Comparison of ENCODE assay signal across 13 mouse cellular contexts in the genomic region with DNA sequence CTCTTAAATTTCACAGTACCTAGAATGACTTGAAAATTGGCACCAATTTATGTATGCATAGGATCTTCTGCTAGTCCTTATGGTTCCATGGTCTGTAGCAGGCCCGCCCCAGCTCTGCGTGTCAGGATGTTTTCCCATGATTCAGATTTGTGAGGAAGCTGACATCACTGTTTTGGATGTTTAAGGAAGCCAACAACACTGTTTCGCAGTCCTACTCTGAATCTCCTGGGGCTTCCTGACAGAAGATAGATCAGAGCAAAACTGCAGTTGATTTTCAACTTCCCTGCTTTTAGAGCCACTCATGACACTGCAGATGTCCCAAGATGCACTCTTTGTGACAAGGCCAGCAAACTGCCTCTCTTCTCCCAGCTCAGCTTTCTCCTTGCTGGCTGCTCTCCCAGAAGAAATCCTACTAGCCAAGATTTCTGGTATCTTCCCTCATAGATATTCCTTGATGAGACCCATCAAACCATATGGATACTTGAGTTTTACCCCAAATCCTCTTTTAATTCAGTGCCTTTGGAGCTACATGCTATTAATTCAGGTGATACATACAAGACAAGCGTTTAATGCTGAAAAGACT.
DNase-seq lines count a peak whose midpoint lies in the region; ATAC-seq and TF ChIP-seq lines count a peak whose summit lies in the region.
"Had no signal": no experiment of that assay in that cellular context is flagged by ENCODE, and none has a peak within 500 bp of the region (broad histone marks: within the 10 kb centered on the region; RNA-seq: fewer than 3 reads in every experiment).

No protein-coding gene starts in this region.

- no peaks in the 10 kb centered on the region for H3K9me3 ChIP-seq in heart, embryonic 12.5 days (replicated peaks)
- H3K9me3 ChIP-seq in forebrain, embryonic 16.5 days (ENCODE audit: control insufficient read depth, low read length) = no peaks in the 10 kb centered on the region
- H3K9me3 ChIP-seq: embryonic facial prominence, embryonic 12.5 days; limb, embryonic 12.5 days; lung, embryonic 15.5 days had no signal

- no peak overlapping the region for H3K9ac ChIP-seq in heart, adult 2 months (ENCODE audit: low read depth, low read length)
- H3K9ac ChIP-seq in heart, embryonic 12.5 days = no peak overlapping the region
- H3K9ac ChIP-seq in forebrain, embryonic 16.5 days (replicated peaks; ENCODE audit: low read depth, low read length) = no peak overlapping the region
- H3K9ac ChIP-seq: embryonic facial prominence, embryonic 12.5 days; limb, embryonic 12.5 days; lung, embryonic 15.5 days had no signal

- no peaks in the 10 kb centered on the region for H3K27me3 ChIP-seq in heart, adult 2 months (ENCODE audit: control insufficient read depth, insufficient read depth, low read length)
- no peaks in the 10 kb centered on the region for H3K27me3 ChIP-seq in heart, embryonic 12.5 days (replicated peaks)
- H3K27me3 ChIP-seq in forebrain, embryonic 16.5 days (replicated peaks; ENCODE audit: control insufficient read depth, insufficient read depth, low read length) = no peaks in the 10 kb centered on the region
- H3K27me3 ChIP-seq: embryonic facial prominence, embryonic 12.5 days; limb, embryonic 12.5 days; lung, embryonic 15.5 days had no signal

- no peak for TF ChIP-seq EP300 in heart, adult 2 months (IDR thresholded peaks at IDR 0.05; ENCODE audit: insufficient read depth, low read depth, low read length)

- H3K4me2 ChIP-seq in heart, embryonic 12.5 days = no peak overlapping the region
- H3K4me2 ChIP-seq in forebrain, embryonic 16.5 days (ENCODE audit: low read length) = no peak overlapping the region
- H3K4me2 ChIP-seq: embryonic facial prominence, embryonic 12.5 days; limb, embryonic 12.5 days; lung, embryonic 15.5 days had no signal

- no peak for TF ChIP-seq CTCF in heart, adult 2 months (IDR thresholded peaks at IDR 0.05)

- peaks cover 1% of the 10 kb centered on the region; the same call in 1 of the 2 replicates for H3K4me1 ChIP-seq in heart, adult 2 months (ENCODE audit: control insufficient read depth, insufficient read depth, low read length)
- H3K4me1 ChIP-seq in heart, embryonic 12.5 days (replicated peaks) = no peaks in the 10 kb centered on the region
- H3K4me1 ChIP-seq in forebrain, embryonic 16.5 days (replicated peaks; ENCODE audit: control insufficient read depth, insufficient read depth, low read length) = no peaks in the 10 kb centered on the region
- H3K4me1 ChIP-seq: embryonic facial prominence, embryonic 12.5 days; limb, embryonic 12.5 days; lung, embryonic 15.5 days had no signal

- 52% methylated on average over 4 of the region's 4 CpGs for WGBS in heart, adult 2 months
- WGBS in heart, embryonic 12.5 days = 66% methylated on average over 4 of the region's 4 CpGs
- WGBS in forebrain, embryonic 16.5 days = 75% methylated on average over 4 of the region's 4 CpGs

- 0 out of 2 replicates have a peak overlapping the region, but pooled peaks have one; percentile 15 for H3K27ac ChIP-seq in heart, adult 2 months
- no peak overlapping the region for H3K27ac ChIP-seq in heart, embryonic 12.5 days (ENCODE audit: poor library complexity, severe bottlenecking)
- no peak overlapping the region for H3K27ac ChIP-seq in forebrain, embryonic 16.5 days (ENCODE audit: low read length)
- H3K27ac ChIP-seq: embryonic facial prominence, embryonic 12.5 days; limb, embryonic 12.5 days; lung, embryonic 15.5 days had no signal

- intact Hi-C loops in heart, adult 2 months (cut with DNase I) = no loop called here

- ATAC-seq in heart, embryonic 12.5 days (ENCODE audit: insufficient number of reproducible peaks, low FRiP score) = no peak
- peak; percentile 87 for ATAC-seq in forebrain, embryonic 16.5 days

- no peak overlapping the region for H3K4me3 ChIP-seq in heart, adult 2 months
- no peak overlapping the region for H3K4me3 ChIP-seq in heart, embryonic 12.5 days
- H3K4me3 ChIP-seq in forebrain, embryonic 16.5 days (replicated peaks; ENCODE audit: low read length) = no peak overlapping the region
- H3K4me3 ChIP-seq: embryonic facial prominence, embryonic 12.5 days; limb, embryonic 12.5 days; lung, embryonic 15.5 days had no signal

- TF ChIP-seq POLR2A in heart, adult 2 months (IDR thresholded peaks at IDR 0.05; ENCODE audit: insufficient read depth, low read depth, low read length) = no peak

- no peaks in the 10 kb centered on the region for H3K79me2 ChIP-seq in heart, adult 2 months (replicated peaks; ENCODE audit: control insufficient read depth, insufficient read depth, low read length)

- peaks cover 2% of the 10 kb centered on the region; the same call in 1 of the 2 replicates for H3K36me3 ChIP-seq in heart, adult 2 months (ENCODE audit: control insufficient read depth, insufficient read depth, low read length)
- H3K36me3 ChIP-seq in heart, embryonic 12.5 days = no peaks in the 10 kb centered on the region
- H3K36me3 ChIP-seq in forebrain, embryonic 16.5 days (ENCODE audit: control insufficient read depth, insufficient read depth) = no peaks in the 10 kb centered on the region
- H3K36me3 ChIP-seq: embryonic facial prominence, embryonic 12.5 days; limb, embryonic 12.5 days; lung, embryonic 15.5 days had no signal

- DNase-seq in heart, adult 2 months = peak in 1 of 2 experiments; percentile 3
- peak; percentile 29 for DNase-seq in gastrocnemius, postnatal 25 days
- peak; percentile 10 for DNase-seq in right cerebral cortex, postnatal 14 days
- DNase-seq in spleen, adult 18-20 months = no peak
- no peak for DNase-seq in cerebellum, postnatal 25 days
- DNase-seq: adrenal gland, postnatal 14 days; cerebellum, adult 2 months; kidney, postnatal 36 days had no signal

Comparison
In these comparisons a context has a peak if more than half of its experiments do, and no peak if none do; other contexts are left out.
1. DNase-seq: peak in gastrocnemius, postnatal 25 days (single experiment) and right cerebral cortex, postnatal 14 days (single experiment); none in spleen, adult 18-20 months (0 of 2) and cerebellum, postnatal 25 days (0 of 2).